Mouse (Mus musculus): ENCODE results near the gene Map7. TPM values are rescaled to one million over a fixed set of nuclear protein-coding genes. Genes with fewer than 3 reads are reported as not detected.

The Map7 gene
- polyA plus RNA-seq, 1 experiment, result 0.01 TPM

DNA sequence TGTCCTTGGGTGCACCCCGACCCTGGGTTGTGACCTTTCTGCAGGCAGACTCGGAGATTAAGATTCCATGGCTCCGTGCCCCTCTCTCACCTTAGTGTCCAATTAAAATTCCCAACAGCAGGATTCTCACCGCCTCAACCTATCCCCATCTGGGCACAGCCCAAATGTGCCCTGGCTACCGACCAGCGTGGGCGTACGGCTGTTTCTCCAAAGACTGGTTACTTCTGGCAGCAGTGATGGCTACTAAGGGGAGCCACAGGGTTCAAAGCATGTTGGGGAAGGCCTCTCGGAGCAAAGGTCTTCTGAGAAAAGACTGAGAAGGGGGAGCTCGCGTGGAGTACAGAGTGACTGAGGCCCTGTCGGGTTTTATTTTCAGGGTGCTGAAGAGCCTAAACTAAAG lies 23.7 kb upstream of the Map7 start:
- H3ac ChIP-seq (ENCODE audit: control insufficient read depth, insufficient read length), result no peak overlapping the region
- no peak overlapping the region for H3K4me3 ChIP-seq
- TF ChIP-seq TCF12 (IDR thresholded peaks at IDR 0.05; ENCODE audit: insufficient read depth, poor library complexity, severe bottlenecking) (no peak), MYOD1 (IDR thresholded peaks at IDR 0.05; ENCODE audit: control insufficient read depth in 1 of 3, insufficient read length in 2 of 3, low read depth in 2 of 3) (no peak), MYOG (IDR thresholded peaks at IDR 0.05; ENCODE audit: control insufficient read depth in 1 of 3, insufficient read depth in 1 of 3, insufficient read length in 2 of 3, low read depth in 2 of 3) (no peak), SRF (IDR thresholded peaks at IDR 0.05; ENCODE audit: control insufficient read depth, insufficient read length, low read depth) (no peak), E2F4 (IDR thresholded peaks at IDR 0.05; ENCODE audit: insufficient read depth) (no peak), CEBPB (IDR thresholded peaks at IDR 0.05; ENCODE audit: insufficient read depth, poor library complexity, severe bottlenecking) (no peak), USF1 (IDR thresholded peaks at IDR 0.05; ENCODE audit: low read depth) (no peak), POLR2AphosphoS2 (IDR thresholded peaks at IDR 0.05; ENCODE audit: insufficient read length, low read depth) (no peak), MAX (IDR thresholded peaks at IDR 0.05; ENCODE audit: low read depth) (no peak), REST (IDR thresholded peaks at IDR 0.05; ENCODE audit: insufficient read depth, insufficient read length) (no peak), TCF3 (IDR thresholded peaks at IDR 0.05; ENCODE audit: insufficient read length, low read depth) (no peak)
- H3K4me2 ChIP-seq (ENCODE audit: low read depth), result no peak overlapping the region
- H3K36me3 ChIP-seq (ENCODE audit: control insufficient read depth, insufficient read depth), result no peaks in the 10 kb centered on the region
- H3K27me3 ChIP-seq (ENCODE audit: control insufficient read depth, insufficient read depth, insufficient read length), result no peaks in the 10 kb centered on the region
- no peaks in the 10 kb centered on the region for H3K79me2 ChIP-seq (ENCODE audit: control insufficient read depth, insufficient read depth)

DNA sequence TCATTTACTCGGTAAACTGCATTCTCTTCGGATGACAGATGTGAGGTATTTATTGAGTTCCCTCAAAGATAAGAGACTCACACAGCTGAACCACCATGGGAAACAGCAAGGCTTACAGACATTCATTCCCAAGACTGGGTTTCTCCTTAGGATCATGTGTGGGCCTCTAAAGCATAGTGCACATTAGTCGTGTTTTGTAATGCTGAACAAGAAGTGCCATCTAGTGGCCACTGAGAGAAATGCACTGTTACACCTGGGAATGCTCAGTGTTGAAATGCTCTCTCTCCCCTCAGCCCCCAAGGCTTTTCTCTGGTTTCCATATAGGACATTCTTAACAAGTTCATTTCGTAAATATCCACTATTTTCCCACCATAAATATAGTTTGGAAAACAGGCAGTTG lies 23.0 kb upstream of the Map7 start:
- Histone ChIP-seq H3K79me2 (ENCODE audit: control insufficient read depth, insufficient read depth) (no peaks in the 10 kb centered on the region), H3ac (ENCODE audit: control insufficient read depth, insufficient read length) (no peak overlapping the region), H3K36me3 (ENCODE audit: control insufficient read depth, insufficient read depth) (no peaks in the 10 kb centered on the region), H3K4me3 (no peak overlapping the region), H3K4me2 (ENCODE audit: low read depth) (no peak overlapping the region), H3K27me3 (ENCODE audit: control insufficient read depth, insufficient read depth, insufficient read length) (no peaks in the 10 kb centered on the region)
- TF ChIP-seq MAX (IDR thresholded peaks at IDR 0.05; ENCODE audit: low read depth) (no peak), E2F4 (IDR thresholded peaks at IDR 0.05; ENCODE audit: insufficient read depth) (no peak), TCF12 (IDR thresholded peaks at IDR 0.05; ENCODE audit: insufficient read depth, poor library complexity, severe bottlenecking) (no peak), POLR2AphosphoS2 (IDR thresholded peaks at IDR 0.05; ENCODE audit: insufficient read length, low read depth) (no peak), TCF3 (IDR thresholded peaks at IDR 0.05; ENCODE audit: insufficient read length, low read depth) (no peak), REST (IDR thresholded peaks at IDR 0.05; ENCODE audit: insufficient read depth, insufficient read length) (no peak), CEBPB (IDR thresholded peaks at IDR 0.05; ENCODE audit: insufficient read depth, poor library complexity, severe bottlenecking) (no peak), SRF (IDR thresholded peaks at IDR 0.05; ENCODE audit: control insufficient read depth, insufficient read length, low read depth) (no peak), USF1 (IDR thresholded peaks at IDR 0.05; ENCODE audit: low read depth) (no peak), MYOG (IDR thresholded peaks at IDR 0.05; ENCODE audit: control insufficient read depth in 1 of 3, insufficient read depth in 1 of 3, insufficient read length in 2 of 3, low read depth in 2 of 3) (no peak), MYOD1 (IDR thresholded peaks at IDR 0.05; ENCODE audit: control insufficient read depth in 1 of 3, insufficient read length in 2 of 3, low read depth in 2 of 3) (no peak), POLR2A (IDR thresholded peaks at IDR 0.05; ENCODE audit: insufficient read length, low read depth) (no peak)

GRCm38 (mm10) chr10:20132933-20133652 lies 15.2 kb upstream of the Map7 start:
- Histone ChIP-seq H3ac (ENCODE audit: control insufficient read depth, insufficient read length) (no peak overlapping the region), H3K4me2 (ENCODE audit: low read depth) (no peak overlapping the region), H3K36me3 (ENCODE audit: control insufficient read depth, insufficient read depth) (no peaks in the 10 kb centered on the region), H3K79me2 (ENCODE audit: control insufficient read depth, insufficient read depth) (no peaks in the 10 kb centered on the region), H3K4me3 (no peak overlapping the region), H3K27me3 (ENCODE audit: control insufficient read depth, insufficient read depth, insufficient read length) (no peaks in the 10 kb centered on the region)
- TF ChIP-seq MYOG (IDR thresholded peaks at IDR 0.05; ENCODE audit: control insufficient read depth in 1 of 3, insufficient read depth in 1 of 3, insufficient read length in 2 of 3, low read depth in 2 of 3) (no peak), REST (IDR thresholded peaks at IDR 0.05; ENCODE audit: insufficient read depth, insufficient read length) (no peak), POLR2A (IDR thresholded peaks at IDR 0.05; ENCODE audit: insufficient read length, low read depth) (no peak), USF1 (IDR thresholded peaks at IDR 0.05; ENCODE audit: low read depth) (no peak), E2F4 (IDR thresholded peaks at IDR 0.05; ENCODE audit: insufficient read depth) (no peak), CEBPB (IDR thresholded peaks at IDR 0.05; ENCODE audit: insufficient read depth, poor library complexity, severe bottlenecking) (no peak), POLR2AphosphoS2 (IDR thresholded peaks at IDR 0.05; ENCODE audit: insufficient read length, low read depth) (no peak), MAX (IDR thresholded peaks at IDR 0.05; ENCODE audit: low read depth) (no peak), MYOD1 (IDR thresholded peaks at IDR 0.05; ENCODE audit: control insufficient read depth in 1 of 3, insufficient read length in 2 of 3, low read depth in 2 of 3) (no peak), TCF3 (IDR thresholded peaks at IDR 0.05; ENCODE audit: insufficient read length, low read depth) (no peak), SRF (IDR thresholded peaks at IDR 0.05; ENCODE audit: control insufficient read depth, insufficient read length, low read depth) (no peak), TCF12 (IDR thresholded peaks at IDR 0.05; ENCODE audit: insufficient read depth, poor library complexity, severe bottlenecking) (no peak)

DNA sequence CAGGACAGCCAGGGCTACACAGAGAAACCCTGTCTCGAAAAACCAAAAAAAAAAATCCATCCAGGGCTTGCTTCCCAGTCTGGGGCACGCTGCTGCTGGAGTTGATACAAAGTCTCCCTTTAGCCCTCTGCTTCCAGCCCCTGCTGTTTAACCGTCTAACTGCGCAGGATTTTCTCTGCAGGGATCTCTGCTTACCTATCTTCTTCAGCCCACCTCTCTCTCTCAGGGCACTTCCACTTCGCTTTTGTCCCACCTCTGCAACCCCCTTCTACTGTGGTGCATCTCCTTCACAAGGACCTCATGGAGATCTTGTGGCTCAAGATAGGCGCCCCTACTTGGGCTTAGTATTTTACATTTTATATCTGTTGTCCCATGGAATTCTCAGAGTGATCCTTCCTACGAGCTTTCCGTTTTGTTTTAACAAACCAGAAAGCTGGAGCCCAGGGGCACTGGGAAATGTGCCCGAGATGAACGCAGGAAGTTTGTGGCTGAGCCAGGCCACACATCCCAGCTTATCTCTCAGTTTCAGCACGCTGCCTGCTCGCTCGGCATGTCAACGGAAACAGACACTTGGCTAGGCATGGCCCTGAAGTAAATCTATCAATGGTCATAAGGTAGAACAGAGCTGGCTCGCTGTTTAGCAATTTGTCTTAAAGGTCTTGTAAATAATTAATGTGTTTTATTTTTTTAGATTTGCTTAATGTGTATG lies 12.8 kb upstream of the Map7 start:
- Histone ChIP-seq H3K4me2 (ENCODE audit: low read depth) (no peak overlapping the region), H3K79me2 (ENCODE audit: control insufficient read depth, insufficient read depth) (no peaks in the 10 kb centered on the region), H3K36me3 (ENCODE audit: control insufficient read depth, insufficient read depth) (no peaks in the 10 kb centered on the region), H3K4me3 (no peak overlapping the region), H3K27me3 (ENCODE audit: control insufficient read depth, insufficient read depth, insufficient read length) (no peaks in the 10 kb centered on the region), H3ac (ENCODE audit: control insufficient read depth, insufficient read length) (no peak overlapping the region)
- TF ChIP-seq MYOD1 (IDR thresholded peaks at IDR 0.05; ENCODE audit: control insufficient read depth in 1 of 3, insufficient read length in 2 of 3, low read depth in 2 of 3), result no peak
- TF ChIP-seq MYOG (IDR thresholded peaks at IDR 0.05; ENCODE audit: control insufficient read depth in 1 of 3, insufficient read depth in 1 of 3, insufficient read length in 2 of 3, low read depth in 2 of 3), result no peak
- TF ChIP-seq POLR2AphosphoS2 (IDR thresholded peaks at IDR 0.05; ENCODE audit: insufficient read length, low read depth), result no peak
- TF ChIP-seq E2F4 (IDR thresholded peaks at IDR 0.05; ENCODE audit: insufficient read depth), result no peak
